Mouse (Mus musculus) heart, embryonic 16.5 days (tissue): Measurements from ENCODE around the gene Klb. TPM values are rescaled to one million over a fixed set of nuclear protein-coding genes. Genes with fewer than 3 reads are reported as not detected.

Experiments used
- ATAC-seq: fragments of 200-750 bp; cut with Nextera tagmentation; replicated peaks from 2 replicates; pipeline ENCODE4 v1.8.0; 2017; ENCODE audit warnings: moderate number of reproducible peaks; ENCODE audit not compliant: insufficient read depth, low FRiP score; ENCODE audit errors: extremely low read depth
- H3K27ac ChIP-seq: fragments of 300-500 bp; sonication (generic); 2 replicates; pipeline ENCODE4 v1.5.1; 2014; ENCODE audit warnings: mild to moderate bottlenecking, low read length, control low read depth, moderate library complexity
- H3K27me3 ChIP-seq: fragments of 300-500 bp; sonication (generic); 2 replicates; pipeline ENCODE4 v1.6.1; 2014; ENCODE audit warnings: low read length, mixed read lengths; ENCODE audit not compliant: control insufficient read depth, insufficient read depth
- H3K36me3 ChIP-seq: fragments of 300-500 bp; sonication (generic); 2 replicates; pipeline ENCODE4 v1.6.1; 2014; ENCODE audit not compliant: control insufficient read depth, insufficient read depth
- H3K4me1 ChIP-seq: fragments of 300-500 bp; sonication (generic); 2 replicates; pipeline ENCODE4 v1.6.1; 2014; ENCODE audit warnings: low read length, mixed read lengths; ENCODE audit not compliant: control insufficient read depth, insufficient read depth
- H3K4me2 ChIP-seq: fragments of 300-500 bp; sonication (generic); 2 replicates; pipeline ENCODE4 v1.6.1; 2014; ENCODE audit warnings: low read depth, mild to moderate bottlenecking, control low read depth, low read length
- H3K4me3 ChIP-seq: fragments of 300-500 bp; sonication (generic); 2 replicates; pipeline ENCODE4 v1.5.1; 2014; ENCODE audit warnings: mild to moderate bottlenecking, control low read depth, low read length
- H3K9ac ChIP-seq: fragments of 300-500 bp; sonication (generic); 2 replicates; pipeline ENCODE4 v1.6.1; 2014; ENCODE audit warnings: low read length, control low read depth
- H3K9me3 ChIP-seq: fragments of 300-500 bp; sonication (generic); replicated peaks from 2 replicates; pipeline ENCODE4 v1.6.1; 2016; ENCODE audit warnings: low read length; ENCODE audit not compliant: control insufficient read depth
- WGBS: fragments of 180-500 bp; shearing (Covaris S2); extraction: QIAGEN DNeasy Blood & Tissue Kit; methylation state at CpG from one replicate; pipeline ENCODE4 v1.1.7; 2014; 5-methylcytosine and 5-hydroxymethylcytosine counted together
- polyA plus RNA-seq: library from polyadenylated mRNA; unstranded; fragments of >200 nt; fragmentation: Nextera tagmentation; extraction: Ambion mirVana; gene quantifications from 2 replicates; pipeline ENCODE4 v1.2.1, GENCODE M21; 2015

Klb gene
- polyA plus RNA-seq, 1 experiment from 2014 or later: not detected

GRCm38 (mm10) chr5:65422803-65423202 lies 74.7 kb downstream of the Klb start:
- H3K27ac ChIP-seq: no peak overlapping the region
- peaks cover 46% of the 10 kb centered on the region for H3K36me3 ChIP-seq
- WGBS: 89% methylated on average over 8 of the region's 8 CpGs

GRCm38 (mm10) chr5:65424215-65424614 lies 76.1 kb downstream of the Klb start:
- Histone ChIP-seq H3K9ac (no peak overlapping the region), H3K4me2 (no peak overlapping the region), H3K36me3 (peaks cover 46% of the 10 kb centered on the region), H3K27ac (no peak overlapping the region), H3K4me3 (no peak overlapping the region), H3K4me1 (no peaks in the 10 kb centered on the region), H3K27me3 (no peaks in the 10 kb centered on the region), H3K9me3 (no peaks in the 10 kb centered on the region)
- no peak for ATAC-seq
- 85% methylated on average over 6 of the region's 6 CpGs for WGBS

More at GRCm38 (mm10) chr5:65422803-65423202, 74.7 kb downstream of the Klb start:
- Histone ChIP-seq H3K4me2 (no peak overlapping the region), H3K4me3 (no peak overlapping the region), H3K9me3 (no peaks in the 10 kb centered on the region), H3K4me1 (no peaks in the 10 kb centered on the region), H3K9ac (no peak overlapping the region), H3K27me3 (no peaks in the 10 kb centered on the region)
- ATAC-seq: no peak

GRCm38 (mm10) chr5:65425251-65425650 lies 77.1 kb downstream of the Klb start:
- no peak overlapping the region for H3K9ac ChIP-seq
- no peak overlapping the region for H3K4me2 ChIP-seq
- no peak overlapping the region for H3K4me3 ChIP-seq
- ATAC-seq: no peak
- no peaks in the 10 kb centered on the region for H3K9me3 ChIP-seq
- H3K4me1 ChIP-seq: no peaks in the 10 kb centered on the region
- no peak overlapping the region for H3K27ac ChIP-seq
- peaks cover 44% of the 10 kb centered on the region for H3K36me3 ChIP-seq
- H3K27me3 ChIP-seq: no peaks in the 10 kb centered on the region
- WGBS: 83% methylated on average over 5 of the region's 5 CpGs

GRCm38 (mm10) chr5:65428321-65428720 lies 80.2 kb downstream of the Klb start:
- Histone ChIP-seq H3K27me3 (no peaks in the 10 kb centered on the region), H3K9me3 (no peaks in the 10 kb centered on the region), H3K4me2 (no peak overlapping the region), H3K4me3 (no peak overlapping the region), H3K27ac (no peak overlapping the region), H3K9ac (no peak overlapping the region), H3K4me1 (0 out of 2 replicates have a peak, but pooled peaks cover 1% of the 10 kb centered on the region), H3K36me3 (peaks cover 15% of the 10 kb centered on the region)
- WGBS: 59% methylated on average over 4 of the region's 4 CpGs
- ATAC-seq: no peak

GRCm38 (mm10) chr5:65429441-65429840 lies 81.3 kb downstream of the Klb start:
- no peak overlapping the region for H3K4me3 ChIP-seq
- no peaks in the 10 kb centered on the region for H3K27me3 ChIP-seq
- no peak for ATAC-seq
- H3K27ac ChIP-seq: no peak overlapping the region
- H3K9ac ChIP-seq: no peak overlapping the region
- 77% methylated on average over 5 of the region's 5 CpGs for WGBS
- H3K4me2 ChIP-seq: no peak overlapping the region
- no peaks in the 10 kb centered on the region for H3K9me3 ChIP-seq
- peaks cover 7% of the 10 kb centered on the region for H3K36me3 ChIP-seq
- peaks cover 8% of the 10 kb centered on the region for H3K4me1 ChIP-seq

Other genes with a start within 250 kb of the Klb start
- 10.2 and 13.7 TPM in 2 replicates for gene Klhl5, start 240.8 kb upstream of the Klb start, polyA plus RNA-seq
- gene Wdr19, start 148.6 kb upstream of the Klb start, polyA plus RNA-seq: 5.0 and 5.6 TPM in 2 replicates
- 50.1 and 55.2 TPM in 2 replicates for gene Rfc1, start 12.6 kb upstream of the Klb start, polyA plus RNA-seq
- gene Rpl9, start 43.1 kb downstream of the Klb start, polyA plus RNA-seq: 586 and 596 TPM in 2 replicates
- gene Lias, start 43.2 kb downstream of the Klb start, polyA plus RNA-seq: 59.8 and 60.9 TPM in 2 replicates
- gene Ugdh, start 87.6 kb downstream of the Klb start, polyA plus RNA-seq: 58.9 and 65.3 TPM in 2 replicates
- 0.91 and 2.3 TPM in 2 replicates for gene Gm43552, start 144.5 kb downstream of the Klb start, polyA plus RNA-seq
- gene Smim14, start 188.9 kb downstream of the Klb start, polyA plus RNA-seq: 116 and 141 TPM in 2 replicates
- 117 and 132 TPM in 2 replicates for gene Ube2k, start 188.9 kb downstream of the Klb start, polyA plus RNA-seq